Mouse (Mus musculus): Measurements from ENCODE around the gene Acsf3. TPM values are rescaled to one million over a fixed set of nuclear protein-coding genes. Genes with fewer than 3 reads are reported as not detected.
A peak's percentile ranks its signal among the peaks of the same experiment; 100 is the strongest.

The Acsf3 gene
- total RNA-seq, 2 experiments from 2014 or later, result 11.1 to 16.4 TPM

DNA sequence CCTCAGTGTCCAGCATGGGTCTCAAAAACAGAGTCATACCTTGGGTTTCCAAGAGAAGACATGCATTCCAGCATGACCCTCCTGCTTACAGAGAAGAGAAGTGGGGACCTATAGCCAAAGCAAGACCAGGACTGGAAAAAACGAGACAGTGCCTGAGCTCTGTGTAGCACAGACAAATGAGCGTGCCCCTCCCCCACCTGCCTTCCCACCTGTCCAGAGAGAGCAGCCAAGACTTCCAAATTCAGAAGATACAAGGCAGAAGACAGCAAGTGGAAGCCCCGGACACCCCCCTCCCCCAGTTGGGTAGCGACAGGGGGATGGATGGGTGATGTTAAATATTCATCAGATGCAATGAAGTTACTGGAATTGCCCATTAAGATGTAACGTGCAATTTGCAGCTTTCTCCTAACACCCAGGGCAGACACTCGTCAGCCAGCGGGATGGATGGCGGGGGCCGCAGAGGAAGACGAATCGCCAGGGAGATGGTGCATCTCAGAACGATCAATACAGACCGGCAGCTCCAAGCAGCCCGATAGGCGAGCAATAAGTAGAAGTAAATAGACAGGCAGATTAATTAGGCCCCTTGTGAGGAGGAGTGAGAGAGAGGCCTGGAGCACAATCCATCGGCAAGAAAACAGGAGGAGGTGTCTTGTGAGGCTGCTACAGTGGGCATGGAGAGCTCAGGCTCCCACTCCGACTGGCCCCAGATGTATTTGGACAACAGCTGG lies 30.1 kb upstream of the Acsf3 start:
- DNase-seq, result no peak
- H3K27ac ChIP-seq, result no peak overlapping the region
- intact Hi-C loops (cut with DNase I), result no loop called here
- no peak overlapping the region for H3K4me3 ChIP-seq
- TF ChIP-seq CTCF (IDR thresholded peaks at IDR 0.05), result no peak

DNA sequence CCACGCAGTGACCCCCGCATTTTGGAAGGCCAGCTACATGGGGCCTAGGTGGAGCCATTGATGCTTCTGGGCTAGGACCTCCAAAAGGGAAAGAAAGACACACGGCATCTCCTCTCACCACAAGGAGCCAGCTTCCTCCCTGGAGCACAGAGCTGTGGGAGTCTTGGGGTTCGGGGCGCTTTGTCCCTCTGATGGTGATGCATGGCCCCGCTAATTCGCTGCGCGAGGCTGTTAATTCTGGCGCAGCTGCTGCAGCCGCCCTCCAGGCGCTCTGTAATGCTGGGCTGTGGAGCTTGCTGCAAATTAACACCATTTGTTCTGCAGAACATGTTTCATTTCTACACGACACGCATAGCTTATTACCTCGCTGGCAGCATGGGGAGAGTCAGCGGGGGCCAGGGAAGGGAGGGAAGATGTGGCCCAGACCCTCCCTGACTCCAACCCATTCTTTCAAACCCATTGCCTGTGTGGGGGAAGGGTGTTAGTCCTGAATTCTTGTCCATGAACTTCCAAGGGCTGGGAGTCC lies 29.5 kb upstream of the Acsf3 start:
- TF ChIP-seq CTCF (IDR thresholded peaks at IDR 0.05), result no peak
- no peak for DNase-seq
- intact Hi-C loops (cut with DNase I), result no loop called here
- H3K4me3 ChIP-seq, result no peak overlapping the region
- no peak overlapping the region for H3K27ac ChIP-seq

DNA sequence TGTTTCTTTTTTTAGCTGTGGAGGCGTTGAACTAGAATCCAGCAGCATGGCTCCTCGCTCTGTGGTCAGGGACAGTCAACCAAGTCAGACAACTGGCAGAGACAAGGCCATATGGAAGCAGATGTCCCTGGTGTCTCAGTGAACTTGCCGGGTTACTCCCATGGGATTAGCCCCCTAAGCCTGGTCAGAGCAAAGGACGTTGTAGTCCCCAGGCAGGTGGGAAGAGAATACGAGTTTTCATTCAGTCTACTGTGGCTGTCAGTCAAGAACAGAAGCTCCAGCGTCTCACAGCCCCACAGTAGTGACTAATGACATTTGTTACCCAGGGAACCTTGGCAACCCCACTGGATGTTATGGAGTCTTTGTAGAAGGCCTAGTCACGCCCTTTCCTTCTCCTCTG lies 28.8 kb upstream of the Acsf3 start:
- no peak overlapping the region for H3K27ac ChIP-seq
- no peak overlapping the region for H3K4me3 ChIP-seq
- TF ChIP-seq CTCF (IDR thresholded peaks at IDR 0.05), result no peak
- intact Hi-C loops (cut with DNase I), result no loop called here
- no peak for DNase-seq

DNA sequence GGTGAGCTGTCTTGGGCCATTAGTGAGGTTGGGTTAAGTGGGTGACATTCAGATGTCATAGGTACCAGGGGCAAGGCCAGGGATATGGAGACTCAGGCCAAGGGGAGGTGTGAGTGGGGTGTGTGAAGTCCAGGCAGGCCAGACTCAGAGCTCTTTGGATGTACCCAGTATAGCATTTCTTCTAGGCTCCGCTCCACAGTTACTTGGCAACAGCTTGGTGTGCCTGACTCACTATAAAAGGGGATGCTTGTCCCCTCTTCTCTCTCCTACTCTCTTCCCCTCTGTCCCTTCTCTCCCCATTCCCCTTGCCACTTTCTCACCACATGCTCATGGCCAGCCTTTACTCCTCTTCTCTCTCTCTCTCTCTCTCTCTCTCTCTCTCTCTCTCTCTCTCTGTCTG lies 27.5 kb upstream of the Acsf3 start:
- Histone ChIP-seq H3K4me3 (no peak overlapping the region), H3K27ac (no peak overlapping the region)
- intact Hi-C loops (cut with DNase I), result no loop called here
- TF ChIP-seq CTCF (IDR thresholded peaks at IDR 0.05), result no peak
- peak; percentile 31 for DNase-seq

DNA sequence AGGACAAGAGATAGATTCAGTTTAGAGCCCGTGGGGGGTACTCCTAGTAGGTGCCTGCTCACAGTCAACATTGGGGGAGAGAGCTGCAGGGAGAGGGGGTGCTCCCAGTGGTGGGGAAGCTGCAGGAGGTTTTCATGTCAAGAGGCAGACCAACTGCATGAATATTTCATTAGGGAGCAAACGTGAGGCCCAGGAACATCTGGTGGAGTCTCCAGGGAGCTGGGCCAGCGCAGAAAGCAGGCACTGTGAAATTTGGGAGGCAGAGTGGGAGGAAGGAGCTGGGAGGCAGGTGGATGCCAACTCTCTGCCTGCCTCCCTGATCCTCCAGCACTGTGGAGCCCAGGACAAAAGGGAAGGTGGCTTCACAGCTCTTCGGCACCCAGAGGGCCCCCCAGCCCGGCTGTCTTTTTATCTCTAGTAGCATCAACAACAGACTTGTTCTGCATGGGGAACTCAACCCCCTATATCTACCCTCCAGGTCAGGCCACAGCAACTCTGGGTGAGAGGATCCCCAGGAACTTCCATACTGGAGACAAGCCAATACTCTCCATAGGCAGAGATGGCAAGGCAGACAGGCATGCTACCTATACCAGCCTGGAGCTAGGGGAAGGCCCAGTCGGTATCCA lies 25.8 kb upstream of the Acsf3 start:
- Histone ChIP-seq H3K27ac (no peak overlapping the region), H3K4me3 (no peak overlapping the region)
- no peak for DNase-seq
- TF ChIP-seq CTCF (IDR thresholded peaks at IDR 0.05), result no peak
- intact Hi-C loops (cut with DNase I), result no loop called here

DNA sequence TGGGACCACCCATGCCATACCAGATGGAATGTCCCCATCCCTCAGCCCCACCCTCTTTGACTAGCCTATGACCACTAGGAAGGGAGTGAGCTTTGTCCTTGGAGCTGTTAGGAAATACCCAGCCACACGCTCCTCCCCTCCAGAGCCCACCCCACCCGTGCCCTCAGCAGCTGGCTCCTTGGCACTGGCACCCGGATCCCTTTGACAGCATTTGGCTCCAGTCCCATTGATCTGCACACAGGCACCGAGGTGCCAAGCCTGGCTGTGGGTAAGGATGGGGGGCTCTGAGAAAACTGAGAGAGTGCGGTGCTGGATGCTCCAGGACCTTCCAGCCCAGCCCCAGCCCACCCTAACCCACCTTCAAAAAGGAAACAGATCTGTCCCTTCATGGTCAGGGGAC lies 23.9 kb upstream of the Acsf3 start:
- intact Hi-C loops (cut with DNase I), result no loop called here
- DNase-seq, result peak; percentile 34
- no peak for TF ChIP-seq CTCF (IDR thresholded peaks at IDR 0.05)
- Histone ChIP-seq H3K27ac (no peak overlapping the region), H3K4me3 (no peak overlapping the region)

DNA sequence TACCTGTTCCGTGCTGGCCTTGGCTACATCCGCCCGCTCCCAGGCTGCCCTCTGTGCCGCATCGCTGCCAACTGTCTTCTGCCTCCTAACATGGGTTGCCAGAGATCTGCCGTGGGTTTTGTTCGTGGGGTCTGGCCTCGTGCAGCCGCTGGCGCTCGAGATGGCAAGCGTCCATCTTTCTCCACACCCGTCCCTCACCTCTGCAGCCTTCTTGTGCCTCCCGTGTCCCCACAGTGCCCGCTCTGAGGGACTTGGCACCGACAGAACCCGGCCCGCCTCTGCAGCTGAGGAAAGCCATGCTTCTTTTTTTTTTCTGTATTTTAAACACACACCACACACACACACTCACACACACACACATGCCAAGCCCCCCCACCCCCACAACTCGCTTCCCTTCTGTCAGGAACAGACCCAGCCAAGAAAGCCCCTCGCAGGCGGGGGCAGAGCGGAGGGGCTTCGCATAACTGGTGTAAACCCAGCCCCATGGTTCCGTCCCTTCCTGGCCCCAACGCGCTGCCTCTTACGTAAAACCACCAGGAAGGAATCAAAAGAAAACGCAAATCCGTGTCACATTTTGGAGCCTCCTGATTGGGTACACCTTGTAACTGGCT lies 23.1 kb upstream of the Acsf3 start:
- Histone ChIP-seq H3K4me3 (no peak overlapping the region), H3K27ac (no peak overlapping the region)
- TF ChIP-seq CTCF (IDR thresholded peaks at IDR 0.05), result no peak
- intact Hi-C loops (cut with DNase I), result no loop called here
- DNase-seq, result no peak

DNA sequence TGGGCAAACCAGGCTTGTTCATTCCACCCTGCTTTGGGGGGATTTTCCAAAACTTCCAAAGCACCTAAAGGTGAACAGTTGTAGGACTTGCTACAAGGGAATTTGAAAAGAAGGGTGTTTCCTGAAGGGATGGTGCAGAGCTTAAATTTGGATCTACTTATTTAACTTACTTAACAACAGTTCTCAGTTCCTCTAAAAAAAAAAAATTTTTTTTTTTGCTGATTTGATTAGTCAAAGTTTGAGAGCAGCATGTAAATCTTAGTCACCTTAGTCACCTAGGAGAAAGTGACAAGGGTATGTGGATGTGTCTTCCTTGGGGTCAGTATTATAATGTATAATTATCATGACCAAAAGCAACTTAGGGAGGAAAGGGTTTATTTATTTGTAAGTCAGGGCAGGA lies 16.7 kb upstream of the Acsf3 start:
- Histone ChIP-seq H3K27ac (no peak overlapping the region), H3K4me3 (no peak overlapping the region)
- TF ChIP-seq CTCF (IDR thresholded peaks at IDR 0.05), result no peak
- intact Hi-C loops (cut with DNase I), result no loop called here
- no peak for DNase-seq

DNA sequence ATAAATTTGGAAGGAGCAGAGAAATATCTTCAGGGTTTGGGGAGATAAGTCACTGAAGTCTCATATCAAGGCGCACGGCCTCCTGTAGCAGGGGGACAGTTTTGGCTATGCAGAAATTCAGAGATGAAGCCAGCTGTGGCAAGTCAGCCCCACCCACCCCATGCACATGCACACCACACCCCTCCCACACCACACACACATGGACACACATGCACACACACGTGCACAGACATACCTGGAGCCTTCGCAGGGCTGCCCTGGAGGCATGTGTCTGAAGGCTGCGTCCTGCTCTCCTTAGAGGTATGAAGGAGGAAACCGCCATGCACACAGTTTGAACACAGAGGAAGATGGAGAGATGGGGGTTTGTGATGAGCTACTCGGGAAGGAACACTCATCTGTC lies 15.2 kb upstream of the Acsf3 start:
- Histone ChIP-seq H3K4me3 (no peak overlapping the region), H3K27ac (no peak overlapping the region)
- no peak for TF ChIP-seq CTCF (IDR thresholded peaks at IDR 0.05)
- intact Hi-C loops (cut with DNase I), result no loop called here
- DNase-seq, result no peak

DNA sequence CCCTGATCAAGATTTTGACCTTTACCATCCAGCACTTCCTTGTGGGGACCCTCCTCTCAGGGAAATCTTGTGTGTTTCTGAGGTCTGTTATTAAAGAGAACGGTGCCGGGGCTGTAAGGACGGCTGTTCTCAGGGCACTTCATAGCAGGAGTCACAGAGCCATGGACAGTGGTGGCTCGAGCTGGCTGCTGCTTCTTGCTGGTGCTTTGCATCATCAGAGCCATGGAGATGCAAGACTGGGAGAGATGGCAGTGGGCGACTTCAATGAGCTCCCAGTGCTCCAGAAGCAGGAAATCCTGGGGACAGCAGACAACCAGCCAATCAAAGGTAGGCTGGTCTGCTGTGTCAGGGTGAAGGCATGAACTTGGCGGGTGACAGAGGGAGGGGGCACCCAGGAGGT lies 14.2 kb upstream of the Acsf3 start:
- intact Hi-C loops (cut with DNase I), result no loop called here
- no peak overlapping the region for H3K27ac ChIP-seq
- TF ChIP-seq CTCF (IDR thresholded peaks at IDR 0.05), result no peak
- no peak for DNase-seq
- no peak overlapping the region for H3K4me3 ChIP-seq

DNA sequence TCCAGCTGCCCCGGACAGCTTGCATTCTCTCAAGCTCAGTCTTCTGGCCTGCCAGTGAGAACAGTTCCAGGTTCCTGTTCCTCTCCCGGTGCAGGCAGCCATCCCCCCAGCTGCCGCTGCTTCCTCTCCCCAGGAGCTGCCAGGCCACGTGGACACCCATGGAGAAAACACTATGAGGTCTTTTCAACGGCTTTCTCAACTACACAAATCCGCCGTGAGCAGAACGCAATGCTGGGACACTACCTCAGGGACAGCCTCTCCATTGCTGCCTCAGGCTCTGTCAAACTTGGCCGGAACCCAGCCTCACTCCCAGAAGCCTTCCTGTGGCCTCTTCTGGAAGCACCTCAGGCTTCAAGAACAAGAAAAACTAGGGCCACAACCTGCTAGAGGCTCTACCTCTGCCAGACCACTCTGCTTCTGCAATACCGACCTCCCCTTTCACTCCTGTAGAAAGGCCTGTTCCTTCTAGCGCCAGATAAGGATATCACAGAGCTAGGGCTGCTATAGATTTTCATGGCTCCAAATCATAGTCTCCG lies 12.5 kb upstream of the Acsf3 start:
- H3K27ac ChIP-seq, result peak overlapping the region; percentile 39
- DNase-seq, result peak; percentile 34
- no peak for TF ChIP-seq CTCF (IDR thresholded peaks at IDR 0.05)
- no peak overlapping the region for H3K4me3 ChIP-seq
- intact Hi-C loops (cut with DNase I), result no loop called here

DNA sequence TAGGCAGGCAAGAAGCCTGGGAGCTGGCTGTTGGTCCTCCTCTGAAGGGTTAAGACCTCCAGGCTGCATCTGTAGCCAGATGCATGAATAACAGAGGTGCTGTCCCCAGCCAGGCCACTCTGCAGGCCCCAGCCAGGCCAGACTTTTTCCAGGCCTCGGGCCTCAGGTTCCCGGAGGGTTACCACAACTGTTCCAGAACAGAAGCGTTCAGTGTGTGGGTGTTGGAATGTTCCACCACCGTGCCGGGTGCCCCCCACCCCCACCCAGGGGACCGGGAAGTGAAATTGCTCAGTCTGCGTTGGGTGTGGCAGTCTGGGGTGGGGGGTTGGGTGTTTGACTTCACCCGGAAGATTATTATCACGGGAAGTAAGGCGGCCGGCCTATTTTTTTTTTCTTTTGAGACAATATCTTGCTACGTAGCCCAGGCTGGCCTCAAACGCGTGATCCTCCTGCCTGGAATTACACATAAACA lies 12.0 kb upstream of the Acsf3 start:
- Histone ChIP-seq H3K4me3 (no peak overlapping the region), H3K27ac (peak overlapping the region; percentile 39)
- peak; percentile 36 for DNase-seq
- intact Hi-C loops (cut with DNase I), result no loop called here
- TF ChIP-seq CTCF (IDR thresholded peaks at IDR 0.05), result no peak
